Mouse (Mus musculus): Measurements from ENCODE around the gene Etfb.

Gene Etfb

DNA sequence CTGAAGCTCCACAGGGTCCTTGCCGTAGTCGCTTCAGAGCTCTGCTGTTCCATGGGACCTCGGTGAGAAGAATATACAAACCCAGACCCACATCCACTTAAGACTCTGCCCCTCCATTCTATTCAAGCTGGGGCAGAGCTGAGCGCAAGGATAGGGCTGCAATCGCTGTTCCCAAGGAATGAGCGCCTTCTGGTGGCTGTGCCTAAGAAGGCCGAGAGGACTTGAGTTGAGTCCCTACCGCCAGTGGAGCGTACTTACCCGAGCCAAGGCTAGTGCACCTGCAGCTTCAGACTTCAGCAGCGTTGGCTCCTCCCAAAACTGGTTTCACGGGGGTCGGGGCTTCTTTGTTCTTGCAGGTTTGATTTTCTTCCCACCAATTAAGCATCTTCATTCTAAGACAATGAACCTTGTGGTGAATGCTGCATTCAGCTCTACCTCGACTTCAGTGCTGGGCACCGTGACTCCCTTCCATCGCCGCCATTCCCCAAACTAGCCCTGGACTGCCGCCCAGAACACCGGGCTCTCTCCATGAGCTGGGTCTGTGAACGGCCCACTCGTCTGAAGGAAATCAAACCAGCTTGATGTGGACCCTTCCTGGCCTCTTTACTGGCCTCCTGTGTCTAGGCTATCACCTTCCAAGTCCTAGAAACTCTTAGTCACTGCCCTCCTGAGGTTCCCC lies 51.6 kb downstream of the Etfb start:
- DNase-seq (ENCODE audit: low read depth, low spot score) = no peak

All from embryo, embryonic 11.5 days (tissue).